Mouse (Mus musculus): Measurements from ENCODE around the gene Bnip3.

- TF ChIP-seq CTCF (IDR thresholded peaks at IDR 0.05; ENCODE audit: extremely low read depth, insufficient read length, insufficient replicate concordance, low read depth, low read length) = no peak
- no peak for TF ChIP-seq POLR2A (IDR thresholded peaks at IDR 0.05; ENCODE audit: low read depth, low read length)
Observed at GRCm38 (mm10) chr7:138907976-138908375, 1.3 kb downstream of the Bnip3 start.

Measured in small intestine, adult 2 months (tissue).